Mouse (Mus musculus): Measurements from ENCODE around the gene Cntfr.

GRCm38 (mm10) chr4:41635224-41635623 lies 61.7 kb downstream of the Cntfr start:
- no peak for TF ChIP-seq EP300 (IDR thresholded peaks at IDR 0.05; ENCODE audit: low read depth)
- 0 out of 2 replicates have a peak, but pooled peaks have one; percentile 13 for TF ChIP-seq CTCF (IDR thresholded peaks at IDR 0.05; ENCODE audit: low read depth)
